Mouse (Mus musculus) heart, embryonic 12.5 days (tissue): ENCODE data around the gene Baz2a. TPM values are rescaled to one million over a fixed set of nuclear protein-coding genes. Genes with fewer than 3 reads are reported as not detected.

Source experiments
- ATAC-seq: fragments of 200-750 bp; cut with Nextera tagmentation; 2 replicates; pipeline ENCODE4 v1.8.0; 2017; ENCODE audit warnings: moderate TSS enrichment, moderate library complexity; ENCODE audit not compliant: insufficient number of reproducible peaks, low FRiP score
- H3K27ac ChIP-seq: fragments of 300-500 bp; sonication (generic); 2 replicates; pipeline ENCODE4 v1.5.1; 2016; ENCODE audit warnings: mild to moderate bottlenecking, moderate library complexity; ENCODE audit not compliant: poor library complexity, severe bottlenecking
- H3K27me3 ChIP-seq: fragments of 300-500 bp; sonication (generic); replicated peaks from 2 replicates; pipeline ENCODE4 v1.6.1; 2016; ENCODE audit warnings: mild to moderate bottlenecking, moderate library complexity
- H3K36me3 ChIP-seq: fragments of 300-500 bp; sonication (generic); 2 replicates; pipeline ENCODE4 v1.6.1; 2016; ENCODE audit warnings: mild to moderate bottlenecking, moderate library complexity
- H3K4me1 ChIP-seq: fragments of 300-500 bp; sonication (generic); replicated peaks from 2 replicates; pipeline ENCODE4 v1.6.1; 2016; ENCODE audit warnings: mild to moderate bottlenecking
- H3K4me2 ChIP-seq: fragments of 300-500 bp; sonication (generic); 2 replicates; pipeline ENCODE4 v1.6.1; 2016; ENCODE audit warnings: mild to moderate bottlenecking, moderate library complexity
- H3K4me3 ChIP-seq: fragments of 300-500 bp; sonication (generic); 2 replicates; pipeline ENCODE4 v1.5.1; 2016; ENCODE audit warnings: mild to moderate bottlenecking
- H3K9ac ChIP-seq: fragments of 300-500 bp; sonication (generic); 2 replicates; pipeline ENCODE4 v1.6.1; 2016; ENCODE audit warnings: mild to moderate bottlenecking, moderate library complexity
- H3K9me3 ChIP-seq: fragments of 300-500 bp; sonication (generic); replicated peaks from 2 replicates; pipeline ENCODE4 v1.6.1; 2016; ENCODE audit warnings: mild to moderate bottlenecking, moderate library complexity
- WGBS: fragments of 180-500 bp; shearing (Covaris S2); methylation state at CpG from one replicate; pipeline ENCODE4 v1.1.7; 2016; 5-methylcytosine and 5-hydroxymethylcytosine counted together
- polyA plus RNA-seq: library from polyadenylated mRNA; unstranded; fragments of >200 nt; fragmentation: Nextera tagmentation; extraction: Ambion mirVana; gene quantifications from 2 replicates; pipeline ENCODE4 v1.2.1, GENCODE M21; 2016

The Baz2a gene
- polyA plus RNA-seq, 1 experiment from 2014 or later = 11.3 TPM

- Histone ChIP-seq H3K4me1 (peaks cover 4% of the 10 kb centered on the region; the same call in 1 of the 2 replicates), H3K9me3 (no peaks in the 10 kb centered on the region), H3K27me3 (no peaks in the 10 kb centered on the region), H3K4me3 (no peak overlapping the region), H3K36me3 (peaks cover 89% of the 10 kb centered on the region), H3K9ac (no peak overlapping the region), H3K4me2 (no peak overlapping the region), H3K27ac (no peak overlapping the region)
- ATAC-seq = no peak
- 82% methylated on average over 14 of the region's 14 CpGs for WGBS
Measured at GRCm38 (mm10) chr10:128125951-128126350, 34.6 kb downstream of the Baz2a start.

GRCm38 (mm10) chr10:128127497-128127896 is 36.1 kb downstream of the Baz2a start:
- Histone ChIP-seq H3K36me3 (peaks cover 88% of the 10 kb centered on the region), H3K9me3 (no peaks in the 10 kb centered on the region), H3K4me2 (no peak overlapping the region), H3K9ac (peak overlapping the region; percentile 19; the same call in 1 of the 2 replicates), H3K4me3 (no peak overlapping the region), H3K27me3 (no peaks in the 10 kb centered on the region), H3K27ac (no peak overlapping the region), H3K4me1 (peaks cover 4% of the 10 kb centered on the region; the same call in 1 of the 2 replicates)
- 68% methylated on average over 5 of the region's 5 CpGs for WGBS
- ATAC-seq = no peak

GRCm38 (mm10) chr10:128128143-128128542 is 36.8 kb downstream of the Baz2a start:
- H3K36me3 ChIP-seq = peaks cover 86% of the 10 kb centered on the region
- no peak overlapping the region for H3K27ac ChIP-seq
- ATAC-seq = 0 out of 2 replicates have a peak, but pooled peaks have one; percentile 43
- no peaks in the 10 kb centered on the region for H3K27me3 ChIP-seq
- 81% methylated on average over 8 of the region's 8 CpGs for WGBS
- no peak overlapping the region for H3K4me3 ChIP-seq
- no peak overlapping the region for H3K4me2 ChIP-seq
- H3K9ac ChIP-seq = no peak overlapping the region
- peaks cover 4% of the 10 kb centered on the region; the same call in 1 of the 2 replicates for H3K4me1 ChIP-seq
- H3K9me3 ChIP-seq = no peaks in the 10 kb centered on the region

- Histone ChIP-seq H3K9me3 (no peaks in the 10 kb centered on the region), H3K27ac (no peak overlapping the region), H3K4me3 (no peak overlapping the region), H3K4me1 (peaks cover 4% of the 10 kb centered on the region; the same call in 1 of the 2 replicates), H3K4me2 (no peak overlapping the region), H3K27me3 (no peaks in the 10 kb centered on the region), H3K36me3 (peaks cover 83% of the 10 kb centered on the region), H3K9ac (no peak overlapping the region)
- ATAC-seq = no peak
- WGBS = 84% methylated on average over 3 of the region's 3 CpGs
Measured at GRCm38 (mm10) chr10:128131297-128131696, 39.9 kb downstream of the Baz2a start.

GRCm38 (mm10) chr10:128131812-128132211 is 40.4 kb downstream of the Baz2a start:
- H3K4me1 ChIP-seq = peaks cover 4% of the 10 kb centered on the region; the same call in 1 of the 2 replicates
- H3K4me3 ChIP-seq = no peak overlapping the region
- no peaks in the 10 kb centered on the region for H3K27me3 ChIP-seq
- ATAC-seq = no peak
- no peaks in the 10 kb centered on the region for H3K9me3 ChIP-seq
- H3K4me2 ChIP-seq = no peak overlapping the region
- no peak overlapping the region for H3K9ac ChIP-seq
- no peak overlapping the region for H3K27ac ChIP-seq
- peaks cover 80% of the 10 kb centered on the region for H3K36me3 ChIP-seq

GRCm38 (mm10) chr10:128133650-128134332 is 42.4 kb downstream of the Baz2a start:
- H3K9me3 ChIP-seq = no peaks in the 10 kb centered on the region
- H3K27ac ChIP-seq = no peak overlapping the region
- H3K27me3 ChIP-seq = no peaks in the 10 kb centered on the region
- H3K4me1 ChIP-seq = no peaks in the 10 kb centered on the region
- no peak overlapping the region for H3K4me3 ChIP-seq
- no peak for ATAC-seq
- no peak overlapping the region for H3K9ac ChIP-seq
- H3K36me3 ChIP-seq = peaks cover 83% of the 10 kb centered on the region
- no peak overlapping the region for H3K4me2 ChIP-seq
- WGBS = 57% methylated on average over 13 of the region's 13 CpGs

- Histone ChIP-seq H3K4me1 (no peaks in the 10 kb centered on the region), H3K27me3 (no peaks in the 10 kb centered on the region), H3K36me3 (peaks cover 84% of the 10 kb centered on the region), H3K4me2 (no peak overlapping the region), H3K9me3 (no peaks in the 10 kb centered on the region), H3K4me3 (no peak overlapping the region), H3K9ac (no peak overlapping the region), H3K27ac (no peak overlapping the region)
- WGBS = 85% methylated on average over 6 of the region's 6 CpGs
- no peak for ATAC-seq
Measured at GRCm38 (mm10) chr10:128135374-128135773, 44.0 kb downstream of the Baz2a start.

- H3K9ac ChIP-seq = no peak overlapping the region
- no peaks in the 10 kb centered on the region for H3K27me3 ChIP-seq
- H3K27ac ChIP-seq = no peak overlapping the region
- H3K4me3 ChIP-seq = no peak overlapping the region
- peaks cover 88% of the 10 kb centered on the region for H3K36me3 ChIP-seq
- no peak for ATAC-seq
- H3K4me2 ChIP-seq = no peak overlapping the region
- H3K4me1 ChIP-seq = no peaks in the 10 kb centered on the region
- 70% methylated on average over 12 of the region's 12 CpGs for whole genome bisulfite sequencing
- H3K9me3 ChIP-seq = no peaks in the 10 kb centered on the region
Measured at GRCm38 (mm10) chr10:128140236-128140952, 49.0 kb downstream of the Baz2a start.

GRCm38 (mm10) chr10:128142165-128142564 is 50.8 kb downstream of the Baz2a start:
- peaks cover 90% of the 10 kb centered on the region for H3K36me3 ChIP-seq
- 71% methylated on average over 2 of the region's 2 CpGs for WGBS

GRCm38 (mm10) chr10:128143659-128144058 is 52.3 kb downstream of the Baz2a start:
- Histone ChIP-seq H3K36me3 (peaks cover 86% of the 10 kb centered on the region), H3K9me3 (no peaks in the 10 kb centered on the region), H3K27me3 (no peaks in the 10 kb centered on the region), H3K4me3 (no peak overlapping the region), H3K4me2 (no peak overlapping the region), H3K27ac (no peak overlapping the region), H3K9ac (no peak overlapping the region), H3K4me1 (peaks cover under 1% of the 10 kb centered on the region; the same call in 1 of the 2 replicates)
- WGBS = 71% methylated on average over 4 of the region's 4 CpGs
- ATAC-seq = no peak

More at GRCm38 (mm10) chr10:128142165-128142564, 50.8 kb downstream of the Baz2a start:
- H3K9me3 ChIP-seq = no peaks in the 10 kb centered on the region
- no peak overlapping the region for H3K27ac ChIP-seq
- no peak for ATAC-seq
- no peak overlapping the region for H3K4me2 ChIP-seq
- H3K4me1 ChIP-seq = no peaks in the 10 kb centered on the region
- no peak overlapping the region for H3K4me3 ChIP-seq
- no peak overlapping the region for H3K9ac ChIP-seq
- H3K27me3 ChIP-seq = no peaks in the 10 kb centered on the region

GRCm38 (mm10) chr10:128144961-128145360 is 53.6 kb downstream of the Baz2a start:
- Histone ChIP-seq H3K4me2 (no peak overlapping the region), H3K4me1 (peaks cover 13% of the 10 kb centered on the region), H3K36me3 (peaks cover 80% of the 10 kb centered on the region), H3K27me3 (no peaks in the 10 kb centered on the region), H3K27ac (no peak overlapping the region), H3K9me3 (no peaks in the 10 kb centered on the region), H3K9ac (no peak overlapping the region), H3K4me3 (no peak overlapping the region)
- WGBS = 74% methylated on average over 2 of the region's 2 CpGs
- ATAC-seq = no peak
